Mouse (Mus musculus) forebrain, embryonic 12.5 days (tissue): ENCODE measurements around the gene Rpl22. TPM values are rescaled to one million over a fixed set of nuclear protein-coding genes. Genes with fewer than 3 reads are reported as not detected.

Experiments
- ATAC-seq: fragments of 200-750 bp; cut with Nextera tagmentation; 2 replicates; pipeline ENCODE4 v1.8.0; 2017; ENCODE audit warnings: moderate TSS enrichment; ENCODE audit not compliant: low FRiP score
- H3K27ac ChIP-seq: fragments of 300-500 bp; sonication (generic); 2 replicates; pipeline ENCODE4 v1.5.1; 2016; ENCODE audit warnings: mild to moderate bottlenecking
- H3K27me3 ChIP-seq: fragments of 300-500 bp; sonication (generic); 2 replicates; pipeline ENCODE4 v1.6.1; 2016; ENCODE audit warnings: mild to moderate bottlenecking
- H3K36me3 ChIP-seq: fragments of 300-500 bp; sonication (generic); replicated peaks from 2 replicates; pipeline ENCODE4 v1.6.1; 2016; ENCODE audit warnings: mild to moderate bottlenecking
- H3K4me1 ChIP-seq: fragments of 300-500 bp; sonication (generic); 2 replicates; pipeline ENCODE4 v1.6.1; 2016
- H3K4me2 ChIP-seq: fragments of 300-500 bp; sonication (generic); 2 replicates; pipeline ENCODE4 v1.6.1; 2016; ENCODE audit warnings: mild to moderate bottlenecking, moderate library complexity
- H3K4me3 ChIP-seq: fragments of 300-500 bp; sonication (generic); replicated peaks from 2 replicates; pipeline ENCODE4 v1.5.1; 2016; ENCODE audit warnings: mild to moderate bottlenecking
- H3K9ac ChIP-seq: fragments of 300-500 bp; sonication (generic); 2 replicates; pipeline ENCODE4 v1.6.1; 2016; ENCODE audit warnings: mild to moderate bottlenecking
- H3K9me3 ChIP-seq: fragments of 300-500 bp; sonication (generic); 2 replicates; pipeline ENCODE4 v1.6.1; 2016
- WGBS: fragments of 180-500 bp; shearing (Covaris S2); methylation state at CpG from one replicate; pipeline ENCODE4 v1.1.7; 2016; 5-methylcytosine and 5-hydroxymethylcytosine counted together
- polyA plus RNA-seq: library from polyadenylated mRNA; unstranded; fragments of >200 nt; fragmentation: Nextera tagmentation; extraction: Ambion mirVana; gene quantifications from 2 replicates; pipeline ENCODE4 v1.2.1, GENCODE M21; 2016

Rpl22 gene
- polyA plus RNA-seq, 1 experiment from 2014 or later, result 331 TPM

DNA sequence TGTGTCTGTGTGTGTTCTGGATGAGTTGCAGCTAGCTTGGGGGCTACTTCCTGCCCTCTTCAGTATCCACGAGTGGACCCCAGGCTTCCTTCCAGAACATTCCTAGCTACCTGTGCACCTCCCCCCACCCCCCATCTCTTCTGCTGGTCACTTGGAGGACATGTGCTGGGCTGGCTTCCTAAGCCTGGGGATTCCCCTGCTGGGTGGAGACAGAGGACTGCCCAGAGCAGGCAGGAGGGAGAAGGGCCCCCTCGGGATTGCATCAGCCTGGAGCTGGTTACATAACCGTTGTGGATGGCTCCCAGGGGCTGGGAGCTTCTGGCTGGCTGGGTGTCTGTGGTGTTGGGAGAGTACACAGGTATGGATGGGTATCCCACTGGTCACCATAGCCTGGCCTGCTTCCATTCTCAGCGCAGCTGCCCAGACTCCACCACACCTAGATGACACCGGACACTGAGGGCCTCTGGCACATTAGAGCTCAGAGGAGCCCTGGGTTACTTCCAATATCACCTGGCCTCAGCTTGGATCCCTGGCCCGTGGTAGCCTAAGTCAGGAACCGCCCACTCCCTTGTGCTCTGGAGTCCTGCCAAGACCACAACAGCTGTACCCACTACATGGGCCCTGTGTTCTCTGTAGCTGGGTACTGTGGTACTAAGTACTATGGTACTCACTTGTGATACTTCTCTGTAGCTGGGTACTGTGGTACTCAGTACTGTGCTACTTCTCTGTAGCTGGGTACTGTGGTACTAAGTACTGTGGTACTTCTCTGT lies 19.8 kb downstream of the Rpl22 start:
- Histone ChIP-seq H3K36me3 (no peaks in the 10 kb centered on the region), H3K9me3 (no peaks in the 10 kb centered on the region), H3K4me3 (no peak overlapping the region), H3K4me1 (peaks cover 22% of the 10 kb centered on the region), H3K27ac (no peak overlapping the region), H3K27me3 (peaks cover 73% of the 10 kb centered on the region), H3K9ac (no peak overlapping the region), H3K4me2 (no peak overlapping the region)
- ATAC-seq, result no peak
- 59% methylated on average over 7 of the region's 7 CpGs for WGBS

GRCm38 (mm10) chr4:152349837-152350381 lies 24.4 kb downstream of the Rpl22 start:
- peak overlapping the region; percentile 88 for H3K27ac ChIP-seq
- H3K27me3 ChIP-seq, result peaks cover 65% of the 10 kb centered on the region
- H3K4me1 ChIP-seq, result peaks cover 32% of the 10 kb centered on the region
- H3K4me3 ChIP-seq, result peak overlapping the region; percentile 13; the same call in 1 of the 2 replicates
- no peaks in the 10 kb centered on the region for H3K9me3 ChIP-seq
- WGBS, result 8% methylated on average over 14 of the region's 17 CpGs
- peak overlapping the region; percentile 44 for H3K4me2 ChIP-seq
- peak overlapping the region; percentile 44; the same call in 1 of the 2 replicates for H3K9ac ChIP-seq
- H3K36me3 ChIP-seq, result no peaks in the 10 kb centered on the region
- peak; percentile 73 for ATAC-seq

DNA sequence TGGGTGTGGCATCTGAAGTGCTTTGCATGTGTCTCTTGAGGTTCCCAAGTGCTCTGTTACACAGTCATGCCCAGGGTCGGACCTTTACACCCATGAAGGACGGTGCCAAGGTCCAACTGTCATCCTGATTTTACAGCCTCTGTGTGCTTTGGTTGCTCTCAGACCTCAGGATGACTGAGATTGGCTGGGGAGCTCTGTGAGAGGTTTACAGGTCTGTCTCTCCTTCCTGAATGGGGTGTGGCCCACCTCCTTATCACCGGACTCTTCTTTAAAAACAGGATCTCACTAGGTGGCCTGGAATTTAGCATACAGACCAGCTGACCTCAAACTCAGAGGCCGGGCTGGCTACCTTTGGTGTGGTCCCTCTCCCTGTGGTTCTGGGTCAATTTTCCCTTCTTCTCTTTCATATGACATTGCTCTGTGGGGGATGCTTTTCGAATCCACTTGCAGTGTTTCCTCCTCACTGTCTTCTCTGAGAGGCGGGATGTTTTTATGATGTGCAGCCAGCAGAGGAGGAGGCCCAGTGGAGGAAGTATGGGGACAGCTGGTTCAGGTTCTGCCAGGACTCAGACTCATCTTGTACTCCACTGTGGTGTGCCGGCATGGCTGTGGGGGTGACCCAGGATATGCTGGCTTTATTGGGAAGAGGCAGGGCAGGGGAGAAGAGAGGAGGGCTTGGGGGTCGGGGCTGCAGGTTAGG lies 25.3 kb downstream of the Rpl22 start:
- H3K27ac ChIP-seq, result peak overlapping the region; percentile 84
- peaks cover 57% of the 10 kb centered on the region for H3K27me3 ChIP-seq
- H3K9ac ChIP-seq, result no peak overlapping the region

GRCm38 (mm10) chr4:152351422-152352305 lies 26.1 kb downstream of the Rpl22 start:
- peaks cover 32% of the 10 kb centered on the region for H3K4me1 ChIP-seq
- 9% methylated on average over 14 of the region's 14 CpGs for WGBS
- ATAC-seq, result peak; percentile 24; the same call in 1 of the 2 replicates
- no peaks in the 10 kb centered on the region for H3K36me3 ChIP-seq
- H3K27me3 ChIP-seq, result peaks cover 56% of the 10 kb centered on the region
- no peak overlapping the region for H3K9ac ChIP-seq
- no peaks in the 10 kb centered on the region for H3K9me3 ChIP-seq
- 0 out of 2 replicates have a peak overlapping the region, but pooled peaks have one; percentile 15 for H3K4me2 ChIP-seq
- H3K4me3 ChIP-seq, result no peak overlapping the region
- H3K27ac ChIP-seq, result peak overlapping the region; percentile 84; the same call in 1 of the 2 replicates

More for the DNA sequence above, 25.3 kb downstream of the Rpl22 start:
- WGBS, result 38% methylated on average over 8 of the region's 8 CpGs
- Histone ChIP-seq H3K4me2 (peak overlapping the region; percentile 26), H3K36me3 (no peaks in the 10 kb centered on the region), H3K9me3 (no peaks in the 10 kb centered on the region), H3K4me1 (peaks cover 32% of the 10 kb centered on the region), H3K4me3 (no peak overlapping the region)
- ATAC-seq, result peak; percentile 7

DNA sequence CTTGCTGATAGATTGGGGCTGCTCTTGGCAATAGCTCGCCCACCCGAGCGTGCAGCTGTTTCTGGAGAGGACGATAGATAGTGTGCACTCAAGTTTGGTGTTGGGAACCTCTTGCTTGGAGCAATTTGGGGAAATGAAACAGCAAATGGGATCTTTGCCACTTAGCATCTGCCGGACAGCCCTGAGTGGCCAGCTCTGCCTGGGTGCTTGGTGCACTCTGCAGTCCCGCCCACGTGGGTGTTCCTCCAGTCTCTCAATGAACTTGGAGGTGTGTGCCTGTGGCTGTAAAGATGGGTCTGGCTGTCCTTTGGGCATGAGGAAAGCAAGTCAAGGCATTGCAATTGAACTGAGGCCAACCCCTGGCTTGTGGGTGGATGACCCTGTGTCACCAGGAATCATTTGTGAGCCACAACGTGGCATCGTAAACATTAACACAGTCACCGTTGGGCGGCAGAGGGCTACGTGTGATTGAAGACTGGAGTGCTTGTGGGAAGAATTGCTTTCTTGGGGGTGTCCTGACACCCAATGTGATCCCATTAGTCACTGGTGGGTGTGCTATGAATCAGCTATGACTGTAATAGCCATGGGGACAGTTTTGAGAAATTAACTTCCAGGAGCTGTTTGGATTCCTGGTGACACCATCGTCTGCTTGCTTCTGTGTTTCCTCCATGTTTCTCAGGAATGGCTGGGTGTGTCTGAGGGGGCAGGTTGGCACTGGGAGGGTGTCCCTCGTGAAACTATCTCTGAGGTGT lies 28.5 kb downstream of the Rpl22 start:
- no peak overlapping the region for H3K27ac ChIP-seq
- H3K9ac ChIP-seq, result no peak overlapping the region
- peaks cover 55% of the 10 kb centered on the region for H3K27me3 ChIP-seq
- H3K4me3 ChIP-seq, result no peak overlapping the region
- peaks cover 27% of the 10 kb centered on the region for H3K4me1 ChIP-seq
- H3K4me2 ChIP-seq, result no peak overlapping the region
- H3K36me3 ChIP-seq, result no peaks in the 10 kb centered on the region
- ATAC-seq, result no peak
- 85% methylated on average over 14 of the region's 14 CpGs for WGBS
- no peaks in the 10 kb centered on the region for H3K9me3 ChIP-seq

DNA sequence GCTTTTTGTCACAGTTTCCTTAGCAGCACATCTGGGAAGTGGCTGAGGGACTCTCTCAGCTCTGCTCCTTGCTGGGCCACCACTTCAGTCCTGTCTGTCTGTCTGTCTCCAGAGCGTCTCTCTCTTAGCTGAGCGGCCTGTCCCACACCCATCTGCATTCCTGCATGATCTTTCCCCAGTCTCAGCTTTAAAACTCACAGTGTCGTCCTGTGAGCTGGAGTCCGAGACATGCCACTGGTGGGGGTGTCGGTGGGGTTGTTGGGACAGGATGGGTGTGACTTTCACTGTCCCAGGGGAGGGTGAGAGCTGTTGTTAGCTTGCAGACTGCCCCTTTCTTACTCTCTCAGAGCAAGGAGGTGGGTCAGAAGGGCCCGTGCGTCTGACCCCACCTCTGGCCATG lies 30.1 kb downstream of the Rpl22 start:
- H3K9ac ChIP-seq, result no peak overlapping the region
- ATAC-seq, result no peak
- no peak overlapping the region for H3K4me3 ChIP-seq
- no peak overlapping the region for H3K27ac ChIP-seq
- H3K4me2 ChIP-seq, result no peak overlapping the region
- WGBS, result 83% methylated on average over 7 of the region's 7 CpGs
- H3K27me3 ChIP-seq, result peaks cover 58% of the 10 kb centered on the region
- H3K4me1 ChIP-seq, result peaks cover 16% of the 10 kb centered on the region
- H3K9me3 ChIP-seq, result no peaks in the 10 kb centered on the region
- H3K36me3 ChIP-seq, result no peaks in the 10 kb centered on the region

DNA sequence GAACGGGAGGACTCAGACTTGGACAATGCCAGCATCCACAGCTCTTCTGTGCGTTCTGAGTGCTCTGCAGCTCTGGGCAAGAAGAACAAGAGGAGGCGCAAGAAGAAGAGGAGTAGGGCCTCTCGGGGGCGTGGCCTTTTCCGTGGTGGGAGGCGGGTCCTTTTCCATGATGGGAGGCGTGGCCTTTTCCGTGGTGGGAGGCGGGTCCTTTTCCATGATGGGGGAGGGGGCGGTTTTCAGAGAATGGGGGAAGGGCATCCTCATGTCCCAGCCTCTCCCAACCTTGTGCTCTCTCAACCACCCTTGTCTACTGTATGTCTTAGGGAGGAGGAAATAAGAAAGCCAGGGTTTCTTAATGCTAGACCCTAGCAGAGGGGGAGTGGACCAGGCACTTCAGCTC lies 34.2 kb downstream of the Rpl22 start:
- Histone ChIP-seq H3K4me2 (no peak overlapping the region), H3K9ac (no peak overlapping the region), H3K36me3 (no peaks in the 10 kb centered on the region), H3K27ac (no peak overlapping the region), H3K4me3 (no peak overlapping the region), H3K9me3 (no peaks in the 10 kb centered on the region), H3K4me1 (peaks cover 16% of the 10 kb centered on the region), H3K27me3 (peaks cover 49% of the 10 kb centered on the region)
- WGBS, result 6% methylated on average over 11 of the region's 11 CpGs
- no peak for ATAC-seq

- Histone ChIP-seq H3K9me3 (no peaks in the 10 kb centered on the region), H3K27ac (no peak overlapping the region), H3K27me3 (peaks cover 52% of the 10 kb centered on the region), H3K36me3 (no peaks in the 10 kb centered on the region), H3K9ac (peak overlapping the region; percentile 5; the same call in 1 of the 2 replicates), H3K4me1 (peaks cover 27% of the 10 kb centered on the region), H3K4me2 (peak overlapping the region; percentile 53), H3K4me3 (peak overlapping the region; percentile 26)
- ATAC-seq, result peak; percentile 59
- 2% methylated on average over 24 of the region's 24 CpGs for WGBS
Observed at GRCm38 (mm10) chr4:152360855-152361254, 35.3 kb downstream of the Rpl22 start.

DNA sequence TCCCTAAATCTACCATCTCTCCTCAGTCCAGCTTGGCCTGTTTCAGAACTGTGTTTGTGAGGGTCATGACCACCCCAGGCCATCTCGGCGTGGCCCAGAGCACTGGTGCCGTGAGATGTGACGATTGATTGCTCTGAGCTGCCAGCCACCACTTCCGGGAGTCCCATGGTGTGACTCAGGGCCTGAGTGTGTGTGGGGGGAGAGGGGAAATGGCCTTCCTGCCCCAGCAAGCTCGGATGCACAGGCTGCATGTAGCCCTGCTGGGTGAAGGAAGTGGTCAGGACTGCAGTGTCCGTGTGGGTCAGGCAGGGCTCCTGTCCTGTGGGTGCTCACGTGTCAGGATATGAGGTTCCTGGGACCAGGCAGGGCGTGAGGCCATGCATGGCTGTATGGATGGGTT lies 36.6 kb downstream of the Rpl22 start:
- no peak overlapping the region for H3K27ac ChIP-seq
- peaks cover 57% of the 10 kb centered on the region for H3K27me3 ChIP-seq
- no peak for ATAC-seq
- 85% methylated on average over 9 of the region's 9 CpGs for WGBS
- H3K4me1 ChIP-seq, result peaks cover 30% of the 10 kb centered on the region
- H3K4me3 ChIP-seq, result no peak overlapping the region
- no peak overlapping the region for H3K9ac ChIP-seq
- H3K9me3 ChIP-seq, result no peaks in the 10 kb centered on the region
- no peaks in the 10 kb centered on the region for H3K36me3 ChIP-seq
- no peak overlapping the region for H3K4me2 ChIP-seq

GRCm38 (mm10) chr4:152365228-152365627 lies 39.7 kb downstream of the Rpl22 start:
- peaks cover 34% of the 10 kb centered on the region for H3K27me3 ChIP-seq
- H3K9me3 ChIP-seq, result no peaks in the 10 kb centered on the region
- WGBS, result 35% methylated on average over 7 of the region's 7 CpGs
- peak overlapping the region; percentile 33; the same call in 1 of the 2 replicates for H3K9ac ChIP-seq
- H3K4me3 ChIP-seq, result no peak overlapping the region
- H3K4me1 ChIP-seq, result peaks cover 30% of the 10 kb centered on the region
- H3K27ac ChIP-seq, result peak overlapping the region; percentile 69; the same call in 1 of the 2 replicates
- no peaks in the 10 kb centered on the region for H3K36me3 ChIP-seq
- peak overlapping the region; percentile 15; the same call in 1 of the 2 replicates for H3K4me2 ChIP-seq
- ATAC-seq, result 0 out of 2 replicates have a peak, but pooled peaks have one; percentile 10
